Mouse (Mus musculus) C2C12 (cell line): ENCODE data around the gene Osbpl3.

Experiments used
- CTCF ChIP-seq: IDR thresholded peaks from one replicate; pipeline ENCODE4 v1.5.1; 2011; ENCODE audit not compliant: control insufficient read depth, insufficient read depth, insufficient read length
- FOSL1 ChIP-seq: IDR thresholded peaks from one replicate; pipeline ENCODE4 v1.8.0; 2011; ENCODE audit warnings: mild to moderate bottlenecking, low read length; ENCODE audit not compliant: poor library complexity, insufficient read depth, severe bottlenecking
- MAX ChIP-seq: IDR thresholded peaks from one replicate; pipeline ENCODE4 v1.6.1; 2011; ENCODE audit warnings: mild to moderate bottlenecking, control low read depth
- MYOD1 ChIP-seq: IDR thresholded peaks from one replicate; pipeline ENCODE4 v1.6.1; 2011; ENCODE audit warnings: low read depth; ENCODE audit not compliant: control insufficient read depth, insufficient read length

GRCm38 (mm10) chr6:50462026-50462425 lies 6.0 kb upstream of the Osbpl3 start:
- TF ChIP-seq MYOD1 = no peak
- TF ChIP-seq FOSL1 = no peak
- TF ChIP-seq CTCF = no peak
- TF ChIP-seq MAX = no peak
